Mouse (Mus musculus): ENCODE measurements at regions not wholly inside any gene's neighbourhood (a gene's known extent, or its start where the extent isn't known, plus 50 kb on each side); places are given as distances from the start of the nearest gene placed in this dataset.

DNA sequence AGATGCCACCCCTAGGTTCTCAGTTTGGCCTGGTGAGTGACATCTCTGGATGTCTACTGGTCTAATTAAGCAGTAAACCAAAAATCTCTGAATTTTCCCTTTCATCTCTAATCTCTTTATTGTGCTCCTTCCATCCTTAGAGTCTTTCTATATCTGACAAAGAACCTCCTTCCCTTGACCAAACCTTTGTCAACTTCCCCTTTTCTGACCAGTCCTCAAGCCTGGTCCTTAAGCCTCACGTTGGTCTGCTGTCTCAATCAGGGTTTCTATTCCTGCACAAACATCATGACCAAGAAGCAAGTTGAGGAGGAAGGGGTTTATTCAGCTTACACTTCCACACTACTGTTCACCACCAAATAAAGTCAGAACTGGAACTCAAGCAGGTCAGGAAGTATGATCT lies 116.4 kb upstream of the Tab2 start:
- no peak for ATAC-seq
- H3K9ac ChIP-seq = no peak overlapping the region
- DNase-seq = no peak
- no peak overlapping the region for H3K4me2 ChIP-seq (ENCODE audit: low read depth)
- H3K36me3 ChIP-seq (ENCODE audit: insufficient read depth) = no peaks in the 10 kb centered on the region
- no peak overlapping the region for H3K27ac ChIP-seq (ENCODE audit: low read depth, low read length)
- no peaks in the 10 kb centered on the region for H3K4me1 ChIP-seq (ENCODE audit: insufficient read depth)
- no peaks in the 10 kb centered on the region for H3K9me3 ChIP-seq (ENCODE audit: low read length)
- no peaks in the 10 kb centered on the region for H3K27me3 ChIP-seq (ENCODE audit: insufficient read depth, low read length)
- H3K4me3 ChIP-seq (ENCODE audit: low read depth, low read length) = no peak overlapping the region
- WGBS = 47% methylated on average over 1 of the region's 1 CpGs
- no peak for TF ChIP-seq CTCF (IDR thresholded peaks at IDR 0.05; ENCODE audit: low read depth)

DNA sequence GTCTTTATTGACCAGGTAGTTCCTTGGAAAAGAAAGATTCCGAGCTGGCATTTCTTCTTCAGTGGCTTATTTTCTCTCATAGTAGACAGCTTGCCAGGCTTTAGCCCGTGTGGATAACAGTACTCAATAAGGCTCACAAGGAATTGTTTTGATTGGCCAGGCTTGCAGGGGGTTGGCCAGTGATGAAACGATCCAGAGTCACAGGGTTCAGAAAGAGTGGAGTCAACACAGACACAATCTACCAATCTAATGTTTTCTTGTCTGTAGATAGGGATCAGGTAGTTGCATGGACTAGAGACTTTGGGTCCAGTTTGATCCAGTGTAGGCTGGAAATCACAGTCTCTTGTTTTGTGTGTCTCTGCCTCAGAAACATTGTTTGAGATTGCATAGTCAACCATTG lies 115.8 kb upstream of the Tab2 start:
- ATAC-seq = no peak
- H3K27ac ChIP-seq (ENCODE audit: low read depth, low read length) = no peak overlapping the region
- no peaks in the 10 kb centered on the region for H3K36me3 ChIP-seq (ENCODE audit: insufficient read depth)
- TF ChIP-seq CTCF (IDR thresholded peaks at IDR 0.05; ENCODE audit: low read depth) = no peak
- 68% methylated on average over 3 of the region's 3 CpGs for WGBS
- no peaks in the 10 kb centered on the region for H3K27me3 ChIP-seq (ENCODE audit: insufficient read depth, low read length)
- H3K9ac ChIP-seq = no peak overlapping the region
- no peak overlapping the region for H3K4me3 ChIP-seq (ENCODE audit: low read depth, low read length)
- DNase-seq = no peak
- H3K4me2 ChIP-seq (ENCODE audit: low read depth) = no peak overlapping the region
- H3K9me3 ChIP-seq (ENCODE audit: low read length) = no peaks in the 10 kb centered on the region
- no peaks in the 10 kb centered on the region for H3K4me1 ChIP-seq (ENCODE audit: insufficient read depth)

DNA sequence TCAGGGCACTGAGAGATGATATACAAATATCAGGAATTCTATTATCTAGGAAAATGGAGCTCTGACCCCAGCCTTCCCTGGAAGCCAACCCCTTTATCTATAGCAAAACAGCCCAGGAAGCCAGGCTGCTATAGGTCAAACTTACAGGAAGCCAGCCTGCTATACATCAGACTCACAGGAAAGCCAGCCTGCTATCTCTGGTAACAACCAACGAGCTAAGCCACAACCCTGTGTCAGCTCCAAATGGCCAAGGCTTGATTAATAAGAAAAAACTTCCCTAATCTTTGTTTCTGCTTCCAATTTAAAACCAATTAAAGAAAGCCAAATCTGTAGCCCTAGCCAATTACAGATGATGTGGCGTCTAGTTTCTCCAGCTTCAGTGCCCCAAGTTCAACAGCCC lies 114.4 kb upstream of the Tab2 start:
- Histone ChIP-seq H3K4me1 (ENCODE audit: insufficient read depth) (no peaks in the 10 kb centered on the region), H3K27me3 (ENCODE audit: insufficient read depth, low read length) (no peaks in the 10 kb centered on the region), H3K4me2 (ENCODE audit: low read depth) (no peak overlapping the region), H3K9ac (no peak overlapping the region), H3K4me3 (ENCODE audit: low read depth, low read length) (no peak overlapping the region), H3K27ac (ENCODE audit: low read depth, low read length) (no peak overlapping the region), H3K9me3 (ENCODE audit: low read length) (no peaks in the 10 kb centered on the region), H3K36me3 (ENCODE audit: insufficient read depth) (no peaks in the 10 kb centered on the region)
- DNase-seq = no peak
- WGBS = 45% methylated on average over 2 of the region's 2 CpGs
- no peak for ATAC-seq
- no peak for TF ChIP-seq CTCF (IDR thresholded peaks at IDR 0.05; ENCODE audit: low read depth)

DNA sequence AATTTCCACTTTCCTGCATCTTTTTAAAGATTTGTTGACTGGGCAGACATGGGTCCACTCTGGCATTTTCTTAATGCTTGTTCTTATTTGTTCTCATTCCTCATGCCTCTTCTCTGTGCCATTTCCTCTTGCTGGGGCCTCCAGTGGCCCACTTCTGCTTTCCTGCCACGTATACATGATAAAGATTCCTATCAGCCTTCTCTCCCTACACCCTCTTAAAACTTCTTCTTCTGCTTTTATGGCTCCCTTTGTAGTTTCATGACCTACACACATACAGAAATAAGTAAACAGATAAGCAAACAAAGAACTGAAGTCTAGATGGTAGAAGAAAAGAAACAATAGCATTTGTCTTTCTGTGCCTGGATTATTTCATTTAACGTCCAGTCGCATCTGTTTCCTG lies 110.9 kb upstream of the Tab2 start:
- Histone ChIP-seq H3K4me2 (ENCODE audit: low read depth) (no peak overlapping the region), H3K4me1 (ENCODE audit: insufficient read depth) (no peaks in the 10 kb centered on the region), H3K9ac (no peak overlapping the region), H3K4me3 (ENCODE audit: low read depth, low read length) (no peak overlapping the region), H3K9me3 (ENCODE audit: low read length) (no peaks in the 10 kb centered on the region), H3K27ac (ENCODE audit: low read depth, low read length) (no peak overlapping the region), H3K36me3 (ENCODE audit: insufficient read depth) (no peaks in the 10 kb centered on the region), H3K27me3 (ENCODE audit: insufficient read depth, low read length) (no peaks in the 10 kb centered on the region)
- no peak for DNase-seq
- WGBS = 81% methylated on average over 3 of the region's 3 CpGs
- no peak for ATAC-seq
- no peak for TF ChIP-seq CTCF (IDR thresholded peaks at IDR 0.05; ENCODE audit: low read depth)

DNA sequence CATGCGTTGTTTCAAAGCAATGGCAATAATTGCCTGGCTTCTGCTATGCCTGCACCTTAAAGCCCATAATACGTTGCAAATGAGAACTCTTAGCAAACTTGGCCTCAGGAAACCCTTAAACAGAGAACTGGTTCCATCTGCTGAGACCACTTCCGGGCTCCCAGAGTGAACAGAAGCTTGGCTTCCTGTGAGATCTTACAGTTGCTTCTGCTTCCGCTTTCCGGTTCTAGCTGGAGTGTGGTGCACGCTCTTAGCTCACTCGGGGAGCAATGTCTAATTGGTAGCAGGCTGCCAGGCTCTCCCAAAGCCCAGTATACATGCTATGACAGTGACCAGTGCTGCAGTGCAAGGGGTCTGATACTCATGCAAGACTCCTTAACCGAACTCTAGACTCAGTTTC lies 109.7 kb upstream of the Tab2 start:
- H3K27me3 ChIP-seq (ENCODE audit: insufficient read depth, low read length) = no peaks in the 10 kb centered on the region
- H3K4me3 ChIP-seq (ENCODE audit: low read depth, low read length) = no peak overlapping the region
- H3K27ac ChIP-seq (ENCODE audit: low read depth, low read length) = no peak overlapping the region
- H3K9me3 ChIP-seq (ENCODE audit: low read length) = no peaks in the 10 kb centered on the region
- DNase-seq = no peak
- H3K36me3 ChIP-seq (ENCODE audit: insufficient read depth) = no peaks in the 10 kb centered on the region
- no peak overlapping the region for H3K9ac ChIP-seq
- WGBS = 79% methylated on average over 8 of the region's 8 CpGs
- no peak overlapping the region for H3K4me2 ChIP-seq (ENCODE audit: low read depth)
- no peak for TF ChIP-seq CTCF (IDR thresholded peaks at IDR 0.05; ENCODE audit: low read depth)
- H3K4me1 ChIP-seq (ENCODE audit: insufficient read depth) = no peaks in the 10 kb centered on the region
- ATAC-seq = no peak

DNA sequence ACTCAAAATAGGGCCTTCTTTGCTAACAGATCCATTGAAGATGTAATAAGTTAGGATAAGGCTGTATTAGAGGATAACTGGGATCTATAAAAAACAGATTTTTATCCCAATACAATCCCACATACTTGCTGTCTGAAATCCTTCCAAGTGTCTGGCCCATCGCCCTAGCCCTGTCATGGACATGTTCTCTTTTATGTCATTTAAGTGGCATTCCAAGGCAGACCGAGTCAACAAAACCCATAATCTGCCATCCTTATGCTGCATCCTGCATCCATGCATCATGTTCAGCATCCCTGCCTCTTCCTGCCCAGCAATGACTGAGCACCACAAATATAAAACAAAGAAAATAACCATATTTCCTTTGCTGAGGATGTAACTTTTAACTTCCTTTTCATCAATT lies 108.3 kb upstream of the Tab2 start:
- WGBS = 47% methylated on average over 2 of the region's 2 CpGs
- H3K9me3 ChIP-seq (ENCODE audit: low read length) = no peaks in the 10 kb centered on the region
- no peaks in the 10 kb centered on the region for H3K36me3 ChIP-seq (ENCODE audit: insufficient read depth)
- no peak for TF ChIP-seq CTCF (IDR thresholded peaks at IDR 0.05; ENCODE audit: low read depth)
- DNase-seq = peak; percentile 29
- H3K4me1 ChIP-seq (ENCODE audit: insufficient read depth) = no peaks in the 10 kb centered on the region
- ATAC-seq = peak; percentile 77
- H3K9ac ChIP-seq = no peak overlapping the region
- no peak overlapping the region for H3K4me3 ChIP-seq (ENCODE audit: low read depth, low read length)
- H3K4me2 ChIP-seq (ENCODE audit: low read depth) = no peak overlapping the region
- no peak overlapping the region for H3K27ac ChIP-seq (ENCODE audit: low read depth, low read length)
- H3K27me3 ChIP-seq (ENCODE audit: insufficient read depth, low read length) = no peaks in the 10 kb centered on the region

DNA sequence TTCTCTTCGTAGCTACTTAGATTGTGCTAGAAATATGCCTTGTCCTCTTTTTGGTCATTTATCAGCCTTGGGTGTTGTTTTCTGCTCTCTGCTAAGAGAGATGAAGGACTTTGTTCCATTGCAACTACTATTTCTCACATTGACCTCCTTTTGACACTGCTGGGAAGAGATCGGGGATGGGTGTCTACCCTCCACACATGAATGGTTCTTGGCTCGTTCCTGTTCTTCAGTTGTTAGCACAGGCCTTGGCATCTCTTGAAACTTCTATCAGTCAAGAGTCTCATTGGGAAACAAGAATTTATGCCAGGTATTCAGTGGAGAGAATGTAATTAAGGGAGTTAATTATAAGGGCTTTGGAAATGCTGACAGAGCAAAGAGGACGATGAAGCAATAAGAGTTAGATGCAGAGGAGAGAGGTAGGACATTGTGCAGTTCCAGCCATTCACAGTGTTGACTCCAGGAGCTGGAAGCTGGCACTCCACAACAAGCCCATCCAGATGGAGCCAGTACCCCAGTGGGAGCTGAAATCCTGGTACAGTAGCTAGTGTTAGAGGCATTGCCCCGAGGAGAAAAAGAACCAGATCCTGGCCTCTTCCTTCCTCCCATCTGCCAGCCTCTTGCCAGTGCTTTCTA lies 107.5 kb upstream of the Tab2 start:
- WGBS = 38% methylated on average over 5 of the region's 5 CpGs
- no peaks in the 10 kb centered on the region for H3K4me1 ChIP-seq (ENCODE audit: insufficient read depth)
- H3K9me3 ChIP-seq (ENCODE audit: low read length) = no peaks in the 10 kb centered on the region
- no peak for TF ChIP-seq CTCF (IDR thresholded peaks at IDR 0.05; ENCODE audit: low read depth)
- H3K36me3 ChIP-seq (ENCODE audit: insufficient read depth) = no peaks in the 10 kb centered on the region
- no peak overlapping the region for H3K9ac ChIP-seq
- peak; percentile 45 for DNase-seq
- ATAC-seq = peak; percentile 92
- H3K27me3 ChIP-seq (ENCODE audit: insufficient read depth, low read length) = no peaks in the 10 kb centered on the region
- no peak overlapping the region for H3K4me2 ChIP-seq (ENCODE audit: low read depth)
- H3K27ac ChIP-seq (ENCODE audit: low read depth, low read length) = no peak overlapping the region
- no peak overlapping the region for H3K4me3 ChIP-seq (ENCODE audit: low read depth, low read length)

DNA sequence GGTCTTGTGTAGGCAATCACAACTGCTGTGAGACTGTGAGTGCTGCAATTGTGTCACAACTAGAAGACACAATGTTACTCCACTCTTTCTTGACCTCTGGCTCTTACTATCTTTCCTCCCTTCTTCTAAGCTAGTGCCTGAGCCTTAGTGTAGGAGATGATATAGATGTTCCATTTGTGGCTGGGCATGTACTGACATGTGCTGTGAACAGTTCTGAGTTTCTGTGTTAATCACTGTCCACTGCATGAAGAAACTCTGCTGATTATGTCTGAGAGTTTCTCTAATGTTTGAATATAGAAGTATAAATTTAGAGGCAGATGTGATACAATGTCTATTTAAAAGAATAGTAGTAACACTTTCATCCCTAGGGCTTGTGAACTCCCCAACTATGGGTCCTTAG lies 105.0 kb upstream of the Tab2 start:
- DNase-seq (no peak), ATAC-seq (no peak)
- no peaks in the 10 kb centered on the region for H3K36me3 ChIP-seq (ENCODE audit: insufficient read depth)
- H3K27me3 ChIP-seq (ENCODE audit: insufficient read depth, low read length) = no peaks in the 10 kb centered on the region
- H3K4me2 ChIP-seq (ENCODE audit: low read depth) = no peak overlapping the region
- H3K4me3 ChIP-seq (ENCODE audit: low read depth, low read length) = no peak overlapping the region
- H3K27ac ChIP-seq (ENCODE audit: low read depth, low read length) = no peak overlapping the region
- H3K4me1 ChIP-seq (ENCODE audit: insufficient read depth) = no peaks in the 10 kb centered on the region
- no peak for TF ChIP-seq CTCF (IDR thresholded peaks at IDR 0.05; ENCODE audit: low read depth)
- H3K9me3 ChIP-seq (ENCODE audit: low read length) = no peaks in the 10 kb centered on the region
- no peak overlapping the region for H3K9ac ChIP-seq
